Mouse (Mus musculus): ENCODE results near the gene Cep135. TPM values are rescaled to one million over a fixed set of nuclear protein-coding genes. Genes with fewer than 3 reads are reported as not detected.

The Cep135 gene
- total RNA-seq (2021) (1 to 10 TPM; 3.8 to 4.9 TPM), polyA plus RNA-seq (2012; rRNA removed) (0.46 and 0.53 TPM in 2 replicates)
- long read RNA-seq, full-length matches to known transcripts: 1 of 1 reads
- long read RNA-seq, partial matches to known transcripts: 0 of 1 reads
- long read RNA-seq, other reads (novel, unspliced or antisense): 0 of 1 reads

DNA sequence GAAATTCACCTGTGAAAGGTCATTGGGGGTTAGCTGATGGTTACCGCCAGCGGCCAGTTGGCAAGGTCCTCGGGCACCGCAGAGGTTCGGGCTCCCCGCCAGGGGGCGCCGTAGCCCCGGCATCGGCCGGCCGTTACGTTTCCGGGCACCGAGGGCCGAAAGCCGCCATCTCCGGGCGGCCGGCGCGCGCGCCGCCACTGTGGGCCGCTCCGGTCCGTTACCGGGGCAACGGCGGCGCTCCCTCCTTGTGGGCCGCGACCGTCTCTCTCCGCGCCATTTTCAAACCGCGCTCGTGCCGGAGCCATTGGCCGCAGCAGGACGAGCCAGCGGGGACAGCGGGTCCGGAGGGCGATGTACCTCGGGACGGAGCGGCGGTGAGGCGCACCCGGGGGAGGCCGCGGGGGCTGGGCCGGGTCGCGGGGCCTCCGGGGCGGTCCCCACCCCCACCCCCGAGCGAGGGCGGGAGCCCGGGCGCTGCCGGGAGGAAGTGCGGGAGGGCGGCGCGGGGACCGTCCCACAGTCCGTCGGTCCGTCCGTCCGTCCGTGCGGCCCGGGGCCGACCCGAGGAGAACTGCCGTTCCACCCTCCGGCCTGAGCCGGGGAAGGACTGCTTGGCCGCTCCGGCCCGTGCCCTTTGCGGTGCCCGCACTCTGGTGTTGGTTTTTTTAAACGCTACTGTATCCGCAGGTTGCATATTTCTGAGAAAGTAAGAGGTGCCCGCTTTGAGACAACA, at the start of gene Cep135:
TSS of gene Cep135 (plus strand) at position 148 of the 733 bp plus-strand sequence.
- DNase-seq: peak; percentile 94

- peak; percentile 83 for DNase-seq
Measured at GRCm38 (mm10) chr5:76540181-76540580, 48.3 kb upstream of the Cep135 start.

DNA sequence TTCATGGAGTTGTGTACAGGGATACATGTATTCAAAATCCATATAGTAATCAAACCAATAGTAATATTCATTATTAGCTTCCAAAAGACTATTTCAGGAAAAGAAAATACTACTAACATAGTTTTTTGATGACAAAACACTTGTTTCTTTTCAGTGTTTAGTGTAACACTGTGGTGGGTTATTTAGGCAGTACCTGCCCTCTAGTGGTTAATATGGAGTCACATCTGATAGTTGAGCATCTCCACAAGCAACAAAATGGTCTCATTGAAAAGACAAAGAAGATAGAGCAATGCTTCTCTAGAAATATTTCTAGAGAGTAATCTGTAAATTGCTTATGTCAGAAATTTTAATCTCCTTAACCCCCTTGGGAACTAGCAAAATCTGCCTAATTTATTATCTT, 47.7 kb upstream of the Cep135 start:
- no peak for DNase-seq

- no peak for DNase-seq
Measured at GRCm38 (mm10) chr5:76543200-76543599, 45.3 kb upstream of the Cep135 start.

- no peak for DNase-seq
Measured at GRCm38 (mm10) chr5:76550426-76550825, 38.1 kb upstream of the Cep135 start.

DNA sequence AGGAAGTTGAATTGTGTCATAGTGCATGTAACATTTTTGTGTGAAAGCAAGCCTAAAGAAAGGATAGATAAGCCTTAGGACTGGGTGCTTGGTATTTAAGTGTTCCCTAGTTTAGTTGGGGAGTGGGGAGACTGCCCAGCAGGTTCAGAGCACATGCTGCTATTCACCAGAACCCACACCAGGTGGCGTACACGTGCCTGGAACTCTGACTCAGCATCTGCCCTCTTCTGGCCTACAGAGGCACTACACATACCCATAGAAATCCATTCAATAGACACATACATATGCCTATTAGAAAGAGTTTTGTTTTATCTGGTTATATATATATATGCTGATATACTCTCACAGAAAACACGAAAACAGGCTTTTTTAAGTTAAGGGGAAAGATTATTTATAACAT, 23.2 kb upstream of the Cep135 start:
- peak; percentile 68 for DNase-seq

DNA sequence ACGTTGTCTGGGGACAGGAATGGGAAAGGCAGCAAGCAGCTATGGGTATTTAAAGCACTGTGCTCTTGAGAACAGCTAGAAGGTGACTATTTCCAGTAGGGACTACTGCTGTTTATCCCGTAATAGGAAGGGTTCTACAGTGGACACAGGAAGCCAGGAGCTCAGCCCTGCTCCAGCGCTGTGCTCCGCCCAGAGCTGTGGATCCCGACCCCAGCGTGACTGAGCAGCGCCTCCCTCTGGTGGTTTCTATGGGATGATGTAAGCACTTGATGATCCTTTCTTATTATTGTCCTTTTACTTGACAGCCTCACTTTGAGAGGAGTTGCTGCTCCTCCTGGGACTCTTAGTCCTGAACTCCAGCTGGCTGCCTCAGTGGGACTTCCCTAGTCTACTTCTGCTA, 14.2 kb upstream of the Cep135 start:
- DNase-seq: no peak

DNA sequence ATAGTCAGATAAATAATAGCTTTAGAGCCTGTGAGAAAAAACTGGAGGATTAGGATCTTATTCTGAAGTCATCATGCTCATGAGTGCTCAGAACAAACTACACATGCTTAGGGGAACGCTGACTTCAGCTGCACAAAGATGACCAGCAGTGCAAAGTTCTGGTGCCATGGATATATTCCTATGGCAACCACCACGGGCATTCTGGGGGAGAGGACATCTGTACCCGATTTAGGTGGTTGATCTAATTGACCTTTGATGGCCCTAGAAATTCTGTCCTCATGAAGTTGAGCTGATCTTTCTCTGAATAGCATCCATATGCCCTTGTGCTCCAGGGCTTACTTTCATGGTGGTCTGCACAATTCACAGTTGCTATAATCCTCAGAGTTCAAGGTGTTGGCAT, 11.5 kb upstream of the Cep135 start:
- DNase-seq: no peak

DNA sequence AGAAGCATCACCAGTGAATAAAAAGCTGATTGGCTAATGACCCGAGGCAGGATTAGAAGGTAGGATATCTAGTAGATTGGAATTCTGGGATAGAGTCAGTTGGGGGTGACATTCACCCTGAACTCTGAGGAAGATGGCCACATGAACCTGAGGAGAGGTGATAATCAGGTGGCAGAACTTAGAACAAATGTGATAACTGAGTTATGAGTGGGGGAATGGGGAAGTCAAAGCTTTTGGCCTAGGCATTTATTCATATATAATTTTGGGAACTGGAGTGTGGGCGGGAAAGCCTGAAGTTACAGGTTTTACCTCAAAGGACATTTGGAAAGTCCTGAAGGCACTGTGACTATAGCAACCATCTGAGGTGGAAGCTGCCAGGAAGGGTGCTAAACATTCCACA, 3.1 kb upstream of the Cep135 start:
- no peak for DNase-seq

DNA sequence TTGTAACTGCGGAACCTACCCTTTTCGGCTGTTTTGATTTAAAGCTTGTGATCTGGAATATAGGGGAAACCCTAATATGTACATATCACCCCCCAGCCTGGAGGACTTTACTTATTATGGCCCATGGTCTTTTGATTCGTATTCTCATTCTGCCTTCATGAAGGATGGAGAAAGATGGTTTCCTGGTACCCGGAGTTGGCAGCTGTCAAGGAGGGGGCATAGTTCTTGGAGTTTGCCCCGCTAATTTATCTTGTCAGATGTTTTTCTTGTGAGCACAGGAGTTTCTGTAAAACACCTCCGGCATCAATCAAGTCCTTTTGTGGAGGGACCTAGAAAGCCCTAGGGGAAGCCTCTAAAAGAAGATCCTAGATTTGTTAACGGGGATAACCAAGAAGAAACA, 813 bp downstream of the Cep135 start:
- DNase-seq: no peak

- no peak for DNase-seq
Measured at GRCm38 (mm10) chr5:76590009-76590408, 1.5 kb downstream of the Cep135 start.

GRCm38 (mm10) chr5:76591885-76592284, 3.4 kb downstream of the Cep135 start:
- DNase-seq: no peak

DNA sequence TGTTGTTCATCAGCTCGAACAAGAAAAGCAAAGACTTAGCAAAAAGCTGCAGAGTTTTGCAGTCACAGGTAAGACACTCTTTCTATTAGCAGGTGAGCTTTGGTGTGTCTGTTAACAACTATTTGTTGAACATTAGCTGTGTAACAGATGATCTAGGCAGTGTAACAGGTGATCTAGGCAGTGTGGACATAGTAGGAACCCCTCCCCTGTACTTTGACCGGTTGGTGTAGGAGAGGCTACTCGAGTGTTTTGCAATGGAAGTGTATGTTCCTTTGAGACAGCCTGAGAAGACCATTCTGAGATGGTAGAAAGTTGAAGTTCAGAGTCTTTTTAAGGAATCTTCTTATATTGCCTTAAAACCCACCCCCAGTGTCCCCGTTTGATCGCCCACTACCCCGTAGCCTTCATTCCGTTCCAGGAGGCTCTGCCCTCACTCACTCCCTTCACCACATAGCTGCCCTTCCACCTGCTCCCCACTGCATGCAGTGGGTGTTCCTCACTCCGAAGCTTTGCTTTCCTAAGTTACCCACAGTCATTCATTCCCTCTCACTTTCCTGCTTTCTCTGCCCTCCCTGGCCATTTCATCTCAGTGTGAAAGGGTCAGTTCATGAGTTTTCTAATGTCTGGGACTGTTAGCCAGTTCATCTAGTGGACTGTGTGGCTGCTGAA, 21.3 kb downstream of the Cep135 start:
- no peak for DNase-seq

DNA sequence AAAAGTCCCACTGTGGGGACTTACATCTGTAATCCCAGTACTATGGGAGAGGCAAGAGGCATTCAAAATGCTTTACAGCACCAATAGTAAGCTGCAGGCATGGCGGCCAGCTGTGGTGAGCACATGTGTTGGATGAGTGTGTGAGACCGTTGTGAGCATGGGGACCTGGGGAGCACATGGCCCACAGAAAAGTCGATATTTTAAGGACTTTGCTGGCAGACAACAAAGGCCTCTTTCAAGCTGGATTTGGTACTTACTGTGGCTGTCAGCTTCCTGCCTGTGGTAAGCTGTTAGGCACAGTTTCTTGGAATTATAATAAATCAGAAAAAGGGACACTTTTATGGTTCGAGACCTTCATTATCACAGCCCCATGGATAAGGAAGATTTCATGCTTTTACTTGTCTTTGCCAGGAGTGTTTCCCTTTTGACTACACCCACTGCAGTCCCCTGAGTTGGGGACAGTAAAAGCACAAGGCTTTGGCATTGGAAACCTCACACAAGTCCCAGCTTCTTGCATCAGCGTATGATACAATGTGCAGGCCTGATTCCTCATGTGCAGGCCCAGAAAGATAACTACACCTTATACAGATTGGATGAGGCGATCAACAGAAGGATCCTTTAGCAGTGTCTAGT, 24.5 kb downstream of the Cep135 start:
- DNase-seq: no peak

- no peak for DNase-seq
Measured at GRCm38 (mm10) chr5:76615276-76615675, 26.8 kb downstream of the Cep135 start.

- no peak for DNase-seq
Measured at GRCm38 (mm10) chr5:76616196-76616747, 27.8 kb downstream of the Cep135 start.

DNA sequence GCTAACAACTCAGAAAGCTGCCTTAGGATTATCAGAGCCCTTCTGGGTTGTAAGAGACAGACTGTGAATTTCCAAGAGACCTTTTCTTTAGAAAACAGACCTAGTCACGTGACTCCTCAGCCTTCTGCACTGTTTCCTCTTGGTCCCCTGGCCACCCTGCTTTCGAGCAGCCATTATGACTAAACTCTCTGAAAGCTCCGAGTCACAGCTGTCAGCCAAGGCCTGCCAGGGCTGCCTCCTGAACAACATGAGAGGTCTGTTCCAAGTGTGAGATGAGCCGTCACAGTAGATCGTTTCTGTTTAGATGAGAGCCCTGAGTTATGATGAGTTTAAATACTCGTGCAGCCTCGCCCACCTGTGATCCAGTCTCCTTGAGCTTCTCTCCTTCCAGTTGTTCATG, 30.3 kb downstream of the Cep135 start:
- no peak for DNase-seq

GRCm38 (mm10) chr5:76623759-76624158, 35.3 kb downstream of the Cep135 start:
- DNase-seq: no peak

DNA sequence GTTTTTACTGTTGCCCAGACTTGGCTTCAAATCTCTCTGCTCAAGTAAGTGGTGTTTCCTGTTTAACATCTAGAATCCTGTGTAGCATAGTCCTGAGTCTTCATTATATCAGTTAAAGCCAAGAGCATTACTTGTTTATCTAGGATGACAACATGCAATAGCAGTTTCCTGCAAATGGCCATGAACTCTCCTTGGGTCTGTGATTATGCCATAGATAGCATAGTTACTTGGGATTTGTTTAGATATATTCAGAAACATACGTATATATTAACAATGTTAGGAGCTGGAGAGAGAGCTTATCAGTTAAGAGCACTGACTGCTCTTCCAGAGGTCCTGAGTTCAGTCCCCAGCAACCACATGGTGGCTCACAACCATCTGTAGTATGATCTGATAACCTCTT, 39.3 kb downstream of the Cep135 start:
- DNase-seq: no peak

DNA sequence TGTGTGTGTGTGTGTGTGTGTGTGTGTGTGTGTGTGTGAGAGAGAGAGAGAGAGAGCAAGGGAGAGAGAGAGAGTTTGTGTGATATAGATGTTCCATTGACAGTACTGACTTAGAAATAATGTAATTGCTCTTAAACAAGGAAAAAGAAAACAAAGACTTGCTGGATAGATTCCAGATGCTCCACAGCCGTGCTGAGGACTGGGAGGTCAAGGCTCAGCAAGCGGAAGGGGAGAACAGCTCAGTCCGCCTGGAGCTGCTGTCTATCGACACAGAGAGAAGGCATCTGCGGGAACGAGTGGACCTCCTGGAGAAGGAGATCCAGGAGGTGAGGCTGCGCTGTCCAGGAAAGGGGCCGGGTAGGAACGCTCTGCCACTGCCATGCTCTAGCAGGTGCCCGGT, 45.5 kb downstream of the Cep135 start:
- peak; percentile 10 for DNase-seq

DNA sequence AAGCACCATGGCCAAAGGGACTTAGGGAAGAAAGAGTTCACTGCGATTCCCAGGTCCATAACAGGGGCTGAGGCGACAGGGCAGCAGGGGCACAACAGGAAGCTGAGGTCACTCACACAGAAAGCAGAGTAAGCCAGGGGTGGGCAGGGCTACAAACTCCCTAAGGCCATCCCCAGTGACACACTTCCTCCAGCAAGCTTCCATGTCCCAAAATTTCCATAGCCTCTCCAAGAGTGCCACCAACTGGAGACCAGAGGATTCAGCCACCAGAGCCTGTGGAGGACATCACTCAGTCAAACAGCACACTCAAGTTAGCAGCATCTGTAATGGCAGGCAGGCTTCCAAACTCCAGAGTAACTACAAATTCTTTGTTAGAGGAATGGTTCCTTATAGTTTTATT, 47.1 kb downstream of the Cep135 start:
- DNase-seq: peak; percentile 11

DNA sequence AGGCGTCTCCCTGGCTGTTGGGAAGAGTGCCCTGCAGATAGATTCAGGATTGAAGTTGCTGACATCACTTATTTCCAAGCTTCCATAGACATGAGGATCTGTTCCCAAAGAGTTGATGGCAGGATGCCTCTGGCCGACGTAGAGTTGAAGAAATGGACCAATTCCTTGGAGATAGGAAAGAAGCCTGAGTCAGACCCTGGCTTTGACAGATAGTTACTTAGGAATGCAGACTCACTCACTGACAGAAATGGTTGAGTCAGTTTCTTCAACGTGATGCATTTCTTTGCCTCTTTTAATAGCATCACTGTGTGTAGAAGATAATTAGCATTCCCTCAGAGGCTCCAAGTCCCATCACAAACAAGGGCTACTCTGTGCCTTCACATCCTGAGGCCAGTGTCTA, 53.6 kb downstream of the Cep135 start:
- DNase-seq: no peak

DNA sequence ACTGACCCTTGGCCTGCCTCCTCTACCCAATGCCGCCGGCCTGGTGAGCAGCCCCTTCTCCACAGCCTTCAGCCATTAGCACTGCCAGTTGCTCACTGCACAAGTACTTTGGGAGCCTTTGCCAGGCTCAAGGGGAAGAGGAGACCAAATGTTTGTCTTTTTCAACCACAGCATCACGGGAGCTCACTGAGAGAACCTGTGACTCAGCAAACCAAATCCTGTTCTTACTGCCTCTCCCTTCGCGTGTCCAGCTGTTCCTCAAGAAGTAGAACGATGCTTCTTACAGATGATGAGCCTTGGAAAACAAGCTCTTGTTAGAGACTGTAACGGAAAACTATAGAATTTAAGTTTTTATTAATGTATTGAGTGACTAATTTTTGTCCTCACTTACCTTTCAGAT, 55.7 kb downstream of the Cep135 start:
- no peak for DNase-seq
